Mouse (Mus musculus): Measurements from ENCODE around the gene Pwwp2b. TPM values are rescaled to one million over a fixed set of nuclear protein-coding genes. Genes with fewer than 3 reads are reported as not detected.
A peak's percentile ranks its signal among the peaks of the same experiment; 100 is the strongest.

Gene Pwwp2b
- total and polyA plus RNA-seq, 3 experiments, result 1.9 to 4.3 TPM; not detected in 1

GRCm38 (mm10) chr7:139303280-139304011, 55.2 kb downstream of the Pwwp2b start:
- Histone ChIP-seq H3K4me3 (ENCODE audit: control insufficient read depth in 1 of 2, insufficient read depth in 1 of 2, low read depth in 2 of 2, low read length in 2 of 2) (no peak overlapping the region; a peak in 2 of 4 replicates), H3K36me3 (ENCODE audit: control insufficient read depth in 1 of 2, insufficient read depth in 2 of 2, low read length in 2 of 2) (no peaks in the 10 kb centered on the region), H3K27me3 (ENCODE audit: control insufficient read depth in 1 of 2, insufficient read depth in 2 of 2, low read length in 2 of 2) (no peaks in the 10 kb centered on the region), H3K9me3 (replicated peaks; ENCODE audit: insufficient read depth, low read length) (no peaks in the 10 kb centered on the region), H3K4me1 (ENCODE audit: control insufficient read depth in 1 of 2, insufficient read depth in 2 of 2, low read length in 2 of 2) (no peaks in the 10 kb centered on the region; a peak in 1 of 4 replicates), H3K27ac (ENCODE audit: control insufficient read depth, low read depth, low read length) (peak overlapping the region; percentile 18; the same call in 1 of the 2 replicates), H3K9ac (ENCODE audit: control insufficient read depth, low read depth, low read length, poor library complexity, severe bottlenecking) (peak overlapping the region; percentile 18; the same call in 1 of the 2 replicates), H3K79me2 (ENCODE audit: control insufficient read depth, insufficient read depth, low read length, poor library complexity) (no peaks in the 10 kb centered on the region)
- TF ChIP-seq ELF1 (IDR thresholded peaks at IDR 0.05; ENCODE audit: low read depth, low read length) (peak; percentile 4; the same call in 1 of the 2 replicates), CTCF (IDR thresholded peaks at IDR 0.05 in 2 of 3, conservative IDR thresholded peaks at IDR 0.05 in 1 of 3; ENCODE audit: control insufficient read depth in 1 of 3, insufficient read depth in 1 of 3, low read depth in 2 of 3, low read length in 3 of 3, poor library complexity in 1 of 3, severe bottlenecking in 1 of 3) (peak; percentile 94 to 99 (median 97)), RAD21 (IDR thresholded peaks at IDR 0.05; ENCODE audit: low read depth, low read length) (peak; percentile 97), BHLHE40 (IDR thresholded peaks at IDR 0.05; ENCODE audit: borderline replicate concordance, low read depth, low read length) (no peak), USF2 (IDR thresholded peaks at IDR 0.05; ENCODE audit: borderline replicate concordance in 1 of 2, insufficient read depth in 1 of 2, low read depth in 1 of 2, low read length in 2 of 2) (peak in 1 of 2 experiments; percentile 71; a peak in 2 of 4 replicates), SMC3 (IDR thresholded peaks at IDR 0.05; ENCODE audit: low read depth, low read length) (peak; percentile 98), MAX (IDR thresholded peaks at IDR 0.05; ENCODE audit: low read length) (peak; percentile 28; the same call in 1 of the 2 replicates), MXI1 (IDR thresholded peaks at IDR 0.05; ENCODE audit: low read depth, low read length) (peak; percentile 47; the same call in 1 of the 2 replicates), EP300 (IDR thresholded peaks at IDR 0.05; ENCODE audit: low read depth in 1 of 2, low read length in 2 of 2) (no peak; a peak in 1 of 4 replicates), ZC3H11A (IDR thresholded peaks at IDR 0.05; ENCODE audit: low read depth, low read length) (peak; percentile 98), USF1 (IDR thresholded peaks at IDR 0.05; ENCODE audit: low read depth, low read length) (peak; percentile 92), TBP (IDR thresholded peaks at IDR 0.05; ENCODE audit: low read depth, low read length) (no peak), ZKSCAN1 (IDR thresholded peaks at IDR 0.05; ENCODE audit: low read depth, low read length) (no peak)
- DNase-seq (ENCODE audit: low read depth, low spot score), result peak; percentile 83

- TF ChIP-seq MYC (IDR thresholded peaks at IDR 0.05; ENCODE audit: low read depth, low read length), result no peak
- no peak for TF ChIP-seq TBP (IDR thresholded peaks at IDR 0.05; ENCODE audit: low read depth, low read length)
- no peak for TF ChIP-seq CHD2 (IDR thresholded peaks at IDR 0.05; ENCODE audit: low read length)
- no peak for TF ChIP-seq CHD1 (IDR thresholded peaks at IDR 0.05; ENCODE audit: low read depth, low read length)
- no peak for TF ChIP-seq NELFE (IDR thresholded peaks at IDR 0.05; ENCODE audit: low read depth, low read length)
- TF ChIP-seq USF1 (IDR thresholded peaks at IDR 0.05; ENCODE audit: low read depth, low read length), result no peak
- no peak for TF ChIP-seq TAL1 (IDR thresholded peaks at IDR 0.05; ENCODE audit: low read length)
- TF ChIP-seq SMC3 (IDR thresholded peaks at IDR 0.05; ENCODE audit: low read depth, low read length), result no peak
- TF ChIP-seq ZC3H11A (IDR thresholded peaks at IDR 0.05; ENCODE audit: low read depth, low read length), result no peak
- no peaks in the 10 kb centered on the region for H3K27me3 ChIP-seq (ENCODE audit: control insufficient read depth in 1 of 2, insufficient read depth in 2 of 2, low read length in 2 of 2)
- no peak for DNase-seq (ENCODE audit: low read depth, low spot score)
- H3K36me3 ChIP-seq (ENCODE audit: control insufficient read depth in 1 of 2, insufficient read depth in 2 of 2, low read length in 2 of 2), result no peaks in the 10 kb centered on the region
- H3K27ac ChIP-seq (ENCODE audit: control insufficient read depth, low read depth, low read length), result no peak overlapping the region; the same call in 1 of the 2 replicates
- H3K9me3 ChIP-seq (replicated peaks; ENCODE audit: insufficient read depth, low read length), result no peaks in the 10 kb centered on the region
- H3K4me1 ChIP-seq (ENCODE audit: control insufficient read depth in 1 of 2, insufficient read depth in 2 of 2, low read length in 2 of 2), result no peaks in the 10 kb centered on the region; a peak in 1 of 4 replicates
- H3K9ac ChIP-seq (ENCODE audit: control insufficient read depth, low read depth, low read length, poor library complexity, severe bottlenecking), result peak overlapping the region; percentile 25; the same call in 1 of the 2 replicates
- H3K79me2 ChIP-seq (ENCODE audit: control insufficient read depth, insufficient read depth, low read length, poor library complexity), result no peaks in the 10 kb centered on the region
- H3K4me3 ChIP-seq (ENCODE audit: control insufficient read depth in 1 of 2, insufficient read depth in 1 of 2, low read depth in 2 of 2, low read length in 2 of 2), result no peak overlapping the region
Observed at GRCm38 (mm10) chr7:139304322-139304721, 56.0 kb downstream of the Pwwp2b start.

Measured in MEL (cell line).